Mouse (Mus musculus) kidney, postnatal 0 days (tissue): ENCODE results near the gene Pbsn. TPM values are rescaled to one million over a fixed set of nuclear protein-coding genes. Genes with fewer than 3 reads are reported as not detected.

Experiments
- ATAC-seq: fragments of 200-750 bp; cut with Nextera tagmentation; replicated peaks from 2 replicates; pipeline ENCODE4 v1.8.0; 2017; ENCODE audit warnings: low read depth, moderate number of reproducible peaks, moderate TSS enrichment, moderate library complexity; ENCODE audit not compliant: low FRiP score
- DNase-seq: peaks from one replicate; pipeline ENCODE4 v3.0.0-alpha.2; 2016; ENCODE audit warnings: low spot score
- H3K27ac ChIP-seq: fragments of 300-500 bp; sonication (generic); 2 replicates; pipeline ENCODE4 v1.5.1; 2014; ENCODE audit warnings: mild to moderate bottlenecking
- H3K27me3 ChIP-seq: fragments of 300-500 bp; sonication (generic); 2 replicates; pipeline ENCODE4 v1.6.1; 2014; ENCODE audit warnings: low read length, mixed read lengths; ENCODE audit not compliant: insufficient read depth
- H3K36me3 ChIP-seq: fragments of 300-500 bp; sonication (generic); 2 replicates; pipeline ENCODE4 v1.6.1; 2014; ENCODE audit warnings: low read length, mixed read lengths; ENCODE audit not compliant: insufficient read depth
- H3K4me1 ChIP-seq: fragments of 300-500 bp; sonication (generic); replicated peaks from 2 replicates; pipeline ENCODE4 v1.6.1; 2014; ENCODE audit warnings: antibody characterized with exemption, low read length, mixed read lengths; ENCODE audit not compliant: insufficient read depth
- H3K4me2 ChIP-seq: fragments of 300-500 bp; sonication (generic); 2 replicates; pipeline ENCODE4 v1.6.1; 2014; ENCODE audit warnings: mild to moderate bottlenecking, low read length, moderate library complexity, mixed read lengths
- H3K4me3 ChIP-seq: fragments of 300-500 bp; sonication (generic); replicated peaks from 2 replicates; pipeline ENCODE4 v1.5.1; 2014; ENCODE audit warnings: low read depth, low read length
- H3K9ac ChIP-seq: fragments of 300-500 bp; sonication (generic); 2 replicates; pipeline ENCODE4 v1.6.1; 2014; ENCODE audit warnings: low read depth, low read length
- H3K9me3 ChIP-seq: fragments of 300-500 bp; sonication (generic); replicated peaks from 2 replicates; pipeline ENCODE4 v1.6.1; 2016; ENCODE audit warnings: low read length, inconsistent platforms, mixed read lengths
- CTCF ChIP-seq: IDR thresholded peaks from 2 replicates; pipeline ENCODE4 v1.5.1; 2016; ENCODE audit warnings: antibody characterized with exemption, low read depth, mild to moderate bottlenecking, moderate library complexity
- WGBS: fragments of 180-500 bp; shearing (Covaris S2); extraction: QIAGEN DNeasy Blood & Tissue Kit; methylation state at CpG from one replicate; pipeline ENCODE4 v1.1.7; 2014; 5-methylcytosine and 5-hydroxymethylcytosine counted together
- polyA plus RNA-seq: library from polyadenylated mRNA; unstranded; fragments of >200 nt; fragmentation: Nextera tagmentation; extraction: Ambion mirVana; gene quantifications from 2 replicates; pipeline ENCODE4 v1.2.1, GENCODE M21; 2015

The Pbsn gene
- polyA plus RNA-seq, 1 experiment from 2014 or later: not detected

GRCm38 (mm10) chrX:77801543-77801942 lies 51.9 kb downstream of the Pbsn start:
- no peaks in the 10 kb centered on the region for H3K27me3 ChIP-seq
- H3K4me1 ChIP-seq: no peaks in the 10 kb centered on the region
- no peak for ATAC-seq
- no peak for TF ChIP-seq CTCF
- H3K9me3 ChIP-seq: no peaks in the 10 kb centered on the region
- H3K36me3 ChIP-seq: no peaks in the 10 kb centered on the region
- H3K4me3 ChIP-seq: no peak overlapping the region
- no peak overlapping the region for H3K9ac ChIP-seq
- no peak overlapping the region for H3K4me2 ChIP-seq
- 44% methylated on average over 1 of the region's 1 CpGs for WGBS
- no peak for DNase-seq
- H3K27ac ChIP-seq: no peak overlapping the region

GRCm38 (mm10) chrX:77799554-77799953 lies 53.9 kb downstream of the Pbsn start:
- Histone ChIP-seq H3K4me1 (no peaks in the 10 kb centered on the region), H3K27me3 (no peaks in the 10 kb centered on the region), H3K9ac (no peak overlapping the region), H3K9me3 (no peaks in the 10 kb centered on the region), H3K36me3 (no peaks in the 10 kb centered on the region), H3K4me3 (no peak overlapping the region), H3K27ac (no peak overlapping the region), H3K4me2 (no peak overlapping the region)
- no peak for ATAC-seq
- no peak for DNase-seq
- no peak for TF ChIP-seq CTCF
- WGBS: 82% methylated on average over 3 of the region's 3 CpGs

GRCm38 (mm10) chrX:77797801-77798200 lies 55.6 kb downstream of the Pbsn start:
- DNase-seq (no peak), ATAC-seq (no peak)
- Histone ChIP-seq H3K9me3 (no peaks in the 10 kb centered on the region), H3K9ac (no peak overlapping the region), H3K27ac (no peak overlapping the region), H3K4me3 (no peak overlapping the region), H3K27me3 (no peaks in the 10 kb centered on the region), H3K36me3 (no peaks in the 10 kb centered on the region), H3K4me1 (no peaks in the 10 kb centered on the region), H3K4me2 (no peak overlapping the region)
- TF ChIP-seq CTCF: no peak

- Histone ChIP-seq H3K36me3 (no peaks in the 10 kb centered on the region), H3K4me1 (no peaks in the 10 kb centered on the region), H3K27me3 (no peaks in the 10 kb centered on the region), H3K4me2 (peak overlapping the region; percentile 61; the same call in 1 of the 2 replicates), H3K27ac (peak overlapping the region; percentile 92; the same call in 1 of the 2 replicates), H3K4me3 (no peak overlapping the region), H3K9ac (no peak overlapping the region), H3K9me3 (no peaks in the 10 kb centered on the region)
- TF ChIP-seq CTCF: peak; percentile 25; the same call in 1 of the 2 replicates
- no peak for ATAC-seq
- WGBS: 57% methylated on average over 1 of the region's 1 CpGs
- peak; percentile 3 for DNase-seq
Measured at GRCm38 (mm10) chrX:77796916-77797315, 56.5 kb downstream of the Pbsn start.

- TF ChIP-seq CTCF: no peak
- ATAC-seq: peak; percentile 81
Measured at GRCm38 (mm10) chrX:77796238-77796835, 57.1 kb downstream of the Pbsn start, which contains the start of gene Prkx. Prkx (minus strand) TSS chrX:77796278.

GRCm38 (mm10) chrX:77795858-77796174 lies 57.6 kb downstream of the Pbsn start:
- TF ChIP-seq CTCF: no peak
- Histone ChIP-seq H3K4me2 (peak overlapping the region; percentile 61), H3K9me3 (no peaks in the 10 kb centered on the region), H3K36me3 (no peaks in the 10 kb centered on the region), H3K9ac (peak overlapping the region; percentile 63), H3K27me3 (no peaks in the 10 kb centered on the region), H3K4me3 (peak overlapping the region; percentile 48), H3K4me1 (no peaks in the 10 kb centered on the region), H3K27ac (peak overlapping the region; percentile 92; the same call in 1 of the 2 replicates)
- DNase-seq (peak; percentile 88), ATAC-seq (peak; percentile 96)
- WGBS: 19% methylated on average over 29 of the region's 30 CpGs

More at GRCm38 (mm10) chrX:77796238-77796835, 57.1 kb downstream of the Pbsn start, which contains the start of gene Prkx:
- H3K9me3 ChIP-seq: no peaks in the 10 kb centered on the region
- H3K9ac ChIP-seq: peak within 1 kb of the TSS; percentile 63
- peak; percentile 58 for DNase-seq
- 34% methylated on average over 17 of the region's 19 CpGs for WGBS
- no peaks in the 10 kb centered on the region for H3K27me3 ChIP-seq
- no peaks in the 10 kb centered on the region for H3K36me3 ChIP-seq
- H3K4me2 ChIP-seq: peak within 1 kb of the TSS; percentile 61
- H3K27ac ChIP-seq: peak within 1 kb of the TSS; percentile 92
- no peaks in the 10 kb centered on the region for H3K4me1 ChIP-seq
- H3K4me3 ChIP-seq: peak within 1 kb of the TSS; percentile 48
